Mouse (Mus musculus) embryonic fibroblast, embryonic 13.5 days (primary cell): ENCODE results near the gene Xpr1.

Source experiments
- CTCF ChIP-seq: IDR thresholded peaks from 2 replicates; pipeline ENCODE4 v1.5.1; 2011; ENCODE audit warnings: mild to moderate bottlenecking, control low read depth, low read length, moderate library complexity, borderline replicate concordance; ENCODE audit not compliant: insufficient read depth
- POLR2A ChIP-seq: IDR thresholded peaks from 2 replicates; pipeline ENCODE4 v1.6.1; 2011; ENCODE audit warnings: low read depth, mild to moderate bottlenecking, control low read depth, low read length, moderate library complexity

DNA sequence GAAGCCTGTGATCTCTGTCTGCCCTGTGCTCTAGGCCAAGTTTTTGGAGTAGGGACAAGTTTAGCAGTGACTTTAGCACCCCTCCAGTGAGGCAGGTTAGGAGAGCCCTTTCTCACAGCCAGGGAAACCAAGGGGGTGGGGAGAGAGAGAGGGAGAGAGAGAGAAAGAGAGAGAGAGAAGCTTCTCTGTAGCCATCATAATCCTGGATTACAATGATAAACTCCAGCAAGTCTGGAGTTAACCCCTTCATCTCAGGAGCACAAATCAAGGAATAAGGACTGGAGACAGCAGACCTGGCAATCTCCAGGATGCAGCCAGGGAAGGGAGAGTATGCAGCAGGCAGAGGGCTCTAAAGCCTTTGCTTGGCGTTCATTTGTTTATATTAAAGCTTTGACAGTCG, 181.6 kb downstream of the Xpr1 start:
- no peak for TF ChIP-seq POLR2A
- TF ChIP-seq CTCF, result no peak
